Mouse (Mus musculus) kidney, postnatal 14 days (tissue): ENCODE measurements around the gene Rsl24d1.
"Not testable (repeated sequence)": the region's sequence is repeated elsewhere in the genome, so short reads cannot be mapped to it uniquely, and the experiment has no call there.

Experiments used
- DNase-seq: peaks from one replicate; pipeline ENCODE4 v3.0.0; 2022; ENCODE audit warnings: mixed read lengths

The Rsl24d1 gene

GRCm38 (mm10) chr9:73112919-73113906 lies at the start of gene Rsl24d1:
TSS of gene Rsl24d1 (plus strand) at chr9:73113426.
- DNase-seq = peak; percentile 91

DNA sequence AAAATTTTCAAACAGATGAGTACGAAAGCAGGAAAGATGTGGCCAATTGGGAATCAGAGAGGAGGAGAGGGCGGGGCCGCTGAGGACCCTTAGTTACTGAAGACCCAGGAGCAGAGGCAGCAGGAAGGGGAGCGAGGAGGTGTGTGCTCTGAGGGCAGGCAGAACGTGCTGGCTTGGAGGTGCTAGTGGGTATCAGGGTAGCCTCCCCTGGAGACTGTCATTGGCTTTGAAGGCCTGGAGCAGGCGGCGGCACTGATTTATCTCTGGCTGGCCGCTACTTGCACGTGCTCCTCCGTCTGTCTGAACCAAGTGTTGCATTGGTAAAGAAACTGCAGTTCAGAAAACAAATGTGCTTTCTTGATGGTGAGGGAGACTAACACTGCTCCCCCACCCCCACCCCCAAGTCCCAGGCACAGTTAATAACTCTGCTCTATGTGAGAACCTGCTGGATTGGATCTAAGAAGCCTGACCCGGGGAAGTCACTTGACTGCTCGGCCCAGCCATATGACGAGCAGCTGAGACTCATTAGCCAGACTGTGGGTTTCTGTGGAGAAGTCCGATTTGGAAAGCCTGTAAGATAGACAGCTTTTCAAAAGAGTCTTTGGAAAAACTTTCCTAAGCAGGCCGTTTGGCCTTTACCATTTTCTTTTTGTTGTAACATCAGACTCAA lies 49.5 kb upstream of the Rsl24d1 start:
- DNase-seq = peak; percentile 38

DNA sequence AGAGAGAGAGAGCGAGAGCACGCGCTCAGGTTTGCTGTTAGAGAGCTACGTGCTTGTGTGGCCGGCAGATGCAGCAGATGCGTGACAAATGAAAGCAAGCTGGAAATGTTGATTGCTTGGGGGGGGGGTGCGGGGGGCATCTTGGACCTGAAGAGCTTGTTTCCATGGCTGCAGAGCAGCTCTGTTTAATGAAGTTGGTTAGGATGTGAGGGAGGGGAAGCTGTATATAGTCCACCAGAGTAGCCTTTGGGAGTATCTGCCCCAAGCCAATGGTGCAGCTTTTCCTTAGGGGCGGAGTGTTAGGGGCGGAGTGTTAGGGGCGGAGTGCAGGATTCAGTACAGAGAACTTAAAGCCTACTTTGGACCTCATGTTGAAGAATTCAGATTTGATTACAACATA lies 46.1 kb upstream of the Rsl24d1 start:
- DNase-seq = peak; percentile 30

- DNase-seq = peak; percentile 71
These were observed 45.0 kb upstream of the Rsl24d1 start for GRCm38 (mm10) chr9:73068230-73068679.

DNA sequence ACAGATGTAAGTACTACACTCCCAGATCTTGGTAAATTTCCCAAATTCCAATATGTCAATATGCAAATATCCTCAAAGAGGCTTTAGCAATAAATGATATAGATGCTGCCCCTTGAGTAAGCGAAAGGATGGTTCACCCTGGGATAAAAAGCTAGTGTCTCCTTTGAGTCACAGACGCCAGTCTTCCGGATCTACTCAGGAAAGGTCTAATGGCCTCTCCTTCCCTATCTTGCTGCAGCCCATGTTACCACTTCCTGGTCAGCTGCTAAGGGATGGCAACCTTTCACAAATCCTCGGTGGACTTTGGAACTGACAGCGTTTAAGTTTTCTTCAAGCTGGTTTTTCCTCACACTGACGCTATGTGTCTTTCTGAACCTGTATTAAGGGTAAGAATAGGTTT lies 44.5 kb upstream of the Rsl24d1 start:
- DNase-seq = peak; percentile 20

DNA sequence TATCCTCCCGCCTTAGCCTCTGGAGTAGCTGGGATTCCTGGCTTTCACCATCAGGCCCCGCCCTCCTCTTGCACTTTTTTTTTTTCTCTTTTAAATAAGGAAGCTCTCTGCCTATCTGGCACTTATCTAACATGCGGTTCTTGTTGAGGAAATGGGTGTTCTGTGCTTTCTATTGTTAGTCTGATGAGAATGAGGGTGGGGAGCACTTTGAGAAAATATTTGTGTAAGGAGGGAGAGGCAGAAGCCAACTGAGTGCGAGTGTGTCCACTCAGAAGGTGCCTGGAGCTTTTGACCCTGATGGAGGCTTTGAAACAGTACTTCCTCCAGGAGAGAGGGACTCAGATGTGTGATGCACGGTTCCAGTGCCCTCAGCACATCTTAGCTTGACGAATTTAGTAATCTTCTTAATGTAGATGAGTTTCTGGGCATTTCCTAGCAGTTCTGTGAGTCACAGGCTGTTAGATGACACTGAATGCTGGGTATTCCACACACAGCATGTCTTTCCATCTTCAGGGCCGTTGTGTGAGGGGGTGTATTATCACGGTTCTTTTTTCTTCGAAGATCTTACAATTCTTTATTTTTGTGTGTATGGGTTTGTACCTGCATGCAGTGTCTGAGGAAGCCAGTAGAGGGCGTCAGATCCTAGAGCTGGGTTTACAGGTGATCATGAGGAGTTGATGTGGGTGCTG lies 42.1 kb upstream of the Rsl24d1 start:
- peak; percentile 8 for DNase-seq

- DNase-seq = no peak
These were observed 40.8 kb upstream of the Rsl24d1 start for GRCm38 (mm10) chr9:73072426-73072825.

DNA sequence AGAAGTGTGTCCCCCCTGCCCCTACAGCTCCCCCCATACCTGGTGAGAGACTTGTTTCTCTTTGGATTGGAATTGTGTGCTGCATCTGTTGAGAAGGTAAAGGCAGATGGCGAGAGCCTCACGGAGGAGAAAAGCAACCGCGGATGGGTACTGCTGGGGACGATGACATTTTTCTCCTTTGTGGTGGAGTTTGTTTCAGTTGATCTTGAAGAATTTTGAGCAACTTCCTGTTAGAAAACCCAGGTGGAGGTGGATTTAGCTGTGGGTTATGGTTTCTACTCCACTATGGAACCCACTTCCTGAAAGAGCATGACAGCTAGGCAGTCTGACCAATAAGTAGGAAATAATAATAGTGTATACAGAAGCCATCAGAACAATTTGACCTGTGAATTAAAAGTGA lies 40.1 kb upstream of the Rsl24d1 start:
- DNase-seq = no peak

DNA sequence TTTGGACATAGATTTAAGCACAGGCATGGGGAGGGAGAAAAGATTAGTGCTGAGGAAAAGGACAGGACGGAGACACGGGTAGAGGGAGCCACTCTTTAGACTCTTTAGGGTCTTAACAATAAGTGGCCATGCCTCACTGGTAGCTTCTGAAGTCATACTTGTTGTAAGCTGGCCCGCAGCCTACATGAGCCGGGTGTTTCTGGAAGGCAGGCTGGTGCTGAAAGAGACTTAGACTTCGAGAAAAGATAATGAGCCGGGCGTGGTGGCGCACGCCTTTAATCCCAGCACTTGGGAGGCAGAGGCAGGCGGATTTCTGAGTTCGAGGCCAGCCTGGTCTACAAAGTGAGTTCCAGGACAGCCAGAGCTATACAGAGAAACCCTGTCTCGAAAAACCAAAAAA lies 33.9 kb upstream of the Rsl24d1 start:
- DNase-seq = not testable (repeated sequence)

DNA sequence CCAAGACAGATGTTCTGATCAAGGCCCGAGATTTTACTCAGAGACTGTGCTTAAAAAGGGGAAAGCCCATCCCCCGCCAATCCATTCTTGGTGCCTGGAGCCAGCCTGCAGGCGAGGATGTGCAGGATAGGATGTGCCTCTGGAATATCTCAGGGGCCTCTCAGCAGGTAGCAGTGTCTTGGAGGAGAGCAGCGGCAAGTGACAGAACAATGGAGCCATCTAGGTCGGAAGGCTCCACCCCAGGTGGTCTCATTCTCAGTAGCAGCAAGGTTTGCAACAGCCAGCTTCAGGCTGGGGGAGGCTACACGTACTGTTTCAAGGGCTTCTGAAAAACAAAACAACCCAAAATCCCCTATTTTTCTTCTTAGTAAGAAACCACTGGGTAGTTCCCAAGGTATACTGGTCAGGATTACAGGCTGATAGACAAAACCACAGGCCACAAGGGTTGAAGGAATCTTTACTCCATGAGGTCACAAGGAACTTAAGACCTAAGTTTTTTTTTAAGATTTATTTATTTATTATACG lies 33.4 kb upstream of the Rsl24d1 start:
- DNase-seq = no peak

DNA sequence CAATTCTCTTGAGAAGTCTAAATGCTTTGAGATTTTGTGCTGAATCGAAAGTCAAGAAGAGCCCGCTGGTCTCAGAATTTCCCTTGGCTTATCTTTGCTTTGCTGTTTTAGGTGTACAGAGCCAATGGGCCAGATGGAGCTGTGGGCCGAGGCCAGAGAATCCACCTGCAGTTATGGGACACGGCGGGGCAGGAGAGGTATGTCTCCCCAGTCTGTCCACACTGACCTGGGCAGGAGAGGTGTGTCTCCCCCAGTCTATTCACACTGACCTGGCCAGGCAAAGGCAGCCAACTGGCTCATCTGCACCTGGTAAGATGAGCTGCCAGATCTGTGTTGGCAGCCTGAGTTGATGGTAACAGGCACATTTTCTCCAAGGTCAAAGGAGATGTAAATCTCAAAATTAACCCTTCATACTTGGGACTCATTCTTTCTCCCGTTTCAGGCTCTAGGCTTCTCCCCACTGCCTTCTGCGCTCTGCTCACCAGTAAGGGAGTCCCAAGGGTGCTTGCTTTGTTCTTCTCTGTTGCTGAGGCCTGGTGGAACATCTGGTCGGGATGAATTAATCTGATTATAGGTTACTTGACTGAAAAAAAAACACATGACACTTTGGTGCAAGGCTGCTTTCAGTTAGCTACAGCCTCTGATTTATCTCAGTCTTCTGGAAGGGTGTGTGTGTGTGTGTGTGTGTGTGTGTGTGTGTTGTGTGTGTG lies 30.8 kb upstream of the Rsl24d1 start:
- DNase-seq = no peak

GRCm38 (mm10) chr9:73083956-73084355 lies 29.3 kb upstream of the Rsl24d1 start:
- no peak for DNase-seq

DNA sequence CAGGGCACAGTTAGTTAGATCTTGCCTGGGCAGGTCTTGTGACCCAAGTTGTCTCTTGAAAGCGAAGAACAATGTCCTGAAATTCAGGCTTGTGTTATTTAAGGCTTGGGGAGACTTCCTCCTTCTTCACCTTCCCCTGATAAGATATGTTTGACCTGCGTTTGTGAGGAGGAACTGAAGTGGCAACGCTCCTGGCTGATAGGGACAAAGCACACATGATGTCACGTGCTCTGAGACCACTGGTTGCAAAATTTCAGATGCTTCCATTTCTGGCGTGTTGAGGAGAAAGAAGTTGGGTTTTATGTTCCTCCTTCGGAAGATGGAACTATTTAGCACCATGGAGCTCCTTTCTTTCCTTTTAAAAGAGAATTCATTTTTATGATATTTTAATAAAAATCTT lies 27.4 kb upstream of the Rsl24d1 start:
- DNase-seq = no peak

GRCm38 (mm10) chr9:73087121-73087520 lies 26.1 kb upstream of the Rsl24d1 start:
- no peak for DNase-seq

DNA sequence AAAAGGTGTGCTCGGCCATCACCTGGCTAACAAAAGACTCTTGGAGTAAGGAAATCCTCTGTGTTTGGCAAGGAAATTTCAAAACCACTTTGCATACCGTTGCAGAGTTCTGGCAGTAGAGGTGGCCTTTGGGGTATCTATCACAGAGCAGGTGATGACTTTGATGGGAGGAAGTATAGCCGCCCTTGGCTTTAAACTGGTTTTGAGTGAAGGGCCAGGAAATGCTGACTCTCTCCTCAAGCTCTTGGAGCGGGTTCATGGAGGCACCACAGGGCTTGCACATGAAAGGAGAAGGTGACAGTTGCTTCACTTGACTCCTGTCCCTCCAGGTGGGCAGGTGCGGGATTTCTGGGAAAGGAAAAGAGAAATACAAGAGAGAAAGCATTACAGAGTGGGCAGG lies 25.6 kb upstream of the Rsl24d1 start:
- no peak for DNase-seq

DNA sequence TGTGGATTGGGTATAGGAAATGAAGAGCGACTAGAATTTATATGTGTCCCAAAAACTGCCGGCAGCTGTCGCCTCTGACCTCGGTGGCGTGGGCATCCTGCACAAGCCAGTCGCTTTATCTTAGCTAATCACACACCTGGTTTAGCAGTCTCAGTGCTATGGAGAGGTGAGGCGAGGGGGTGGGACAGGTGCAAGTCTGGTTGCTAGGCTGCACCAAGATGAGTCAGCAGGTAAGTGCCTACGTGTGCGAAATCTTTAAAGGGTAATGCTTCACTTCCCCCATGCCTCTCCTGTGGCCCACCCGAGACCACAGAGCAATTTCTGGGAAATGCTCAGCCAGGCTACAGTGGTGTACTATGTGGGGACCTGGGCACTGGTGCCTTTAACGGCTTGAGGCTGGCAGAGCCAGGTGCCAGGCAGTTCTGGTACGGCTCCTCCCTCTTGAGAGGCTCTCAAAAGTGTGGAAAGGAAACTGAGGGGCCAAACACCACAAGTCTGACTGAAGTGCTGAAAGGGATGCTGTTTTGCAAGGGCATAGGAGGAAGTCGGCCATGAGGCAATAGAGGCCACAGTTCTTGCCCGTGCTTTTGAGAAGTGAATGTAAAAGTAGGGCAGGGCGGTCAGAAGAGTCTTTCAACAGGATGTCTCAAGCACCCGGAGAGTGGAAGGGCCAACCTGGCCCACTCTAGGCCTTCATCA lies 23.9 kb upstream of the Rsl24d1 start:
- DNase-seq = no peak

DNA sequence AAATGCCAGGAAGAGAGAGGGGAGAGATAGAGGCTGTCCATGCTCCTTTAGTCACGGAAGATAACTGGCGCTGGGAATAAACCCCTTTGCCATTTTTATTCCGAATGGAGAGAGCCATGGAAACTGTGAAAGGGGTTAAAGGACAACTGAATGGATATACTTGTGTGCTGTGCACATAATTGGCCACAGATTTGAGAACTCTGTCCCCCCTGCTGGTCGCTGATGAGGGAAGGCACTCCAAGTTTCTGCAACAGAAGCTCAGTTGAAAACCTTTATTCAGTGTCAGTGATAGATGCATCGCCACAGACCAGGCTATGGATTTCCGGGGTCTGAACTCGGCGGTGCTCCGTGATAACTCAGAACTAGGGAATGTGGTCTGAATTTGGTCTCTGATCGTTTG lies 23.1 kb upstream of the Rsl24d1 start:
- DNase-seq = no peak

GRCm38 (mm10) chr9:73091747-73092146 lies 21.5 kb upstream of the Rsl24d1 start:
- DNase-seq = peak; percentile 63

- DNase-seq = peak; percentile 28
These were observed 18.6 kb upstream of the Rsl24d1 start for GRCm38 (mm10) chr9:73094580-73094979.

DNA sequence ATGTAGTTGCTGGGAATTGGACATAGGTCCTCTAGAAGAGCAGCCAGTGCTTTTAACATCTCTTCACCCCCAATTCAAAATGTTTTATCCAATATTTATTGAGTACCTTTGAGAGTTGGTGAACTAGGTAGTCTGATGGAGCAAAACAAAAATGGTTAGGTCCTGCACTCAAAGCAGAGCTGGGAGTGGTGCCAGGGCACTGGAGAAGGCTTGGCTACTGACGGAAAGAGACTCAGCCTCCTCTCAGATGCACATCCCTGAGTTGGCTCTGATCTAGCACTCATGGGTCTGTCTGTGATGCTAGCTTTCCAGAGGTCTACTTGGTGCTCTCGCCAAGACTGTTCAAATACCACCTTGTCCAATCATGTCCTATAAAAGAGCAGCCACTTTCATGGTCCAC lies 15.3 kb upstream of the Rsl24d1 start:
- no peak for DNase-seq

- no peak for DNase-seq
These were observed 11.7 kb upstream of the Rsl24d1 start, which contains the start of gene Khdc3 for GRCm38 (mm10) chr9:73101536-73101935. TSS of gene Khdc3 (plus strand) at chr9:73101836.

DNA sequence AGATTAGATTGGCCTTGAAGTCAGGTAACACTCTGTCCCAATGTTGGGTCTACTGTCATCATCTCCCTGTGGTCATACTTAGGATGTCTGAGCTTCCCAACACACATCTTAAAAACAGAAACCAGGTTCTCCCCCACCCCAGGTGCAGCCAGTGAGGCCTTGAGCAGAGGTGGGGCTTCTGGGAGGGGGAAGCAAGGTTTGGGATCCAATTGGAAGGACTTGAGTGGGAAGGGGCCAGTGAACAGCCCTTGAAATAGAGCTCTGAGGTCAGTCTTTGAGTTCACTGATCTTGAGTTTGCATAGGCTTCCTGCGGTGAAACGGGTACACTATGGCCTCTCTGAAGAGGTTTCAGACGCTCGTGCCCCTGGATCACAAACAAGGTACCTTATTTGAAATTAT lies 11.0 kb upstream of the Rsl24d1 start, which contains the start of gene Gm20509:
Gm20509 (plus strand) TSS at position 290 of the 400 bp plus-strand sequence.
- no peak for DNase-seq
